Mouse (Mus musculus) 416B (cell line): ENCODE results near the gene Wdr5b.
"Not testable (repeated sequence)": the region's sequence is repeated elsewhere in the genome, so short reads cannot be mapped to it uniquely, and the experiment has no call there.

Experiments
- DNase-seq: peaks from one replicate; pipeline ENCODE4 v3.0.0; 2011; ENCODE audit warnings: low read depth

Wdr5b gene

GRCm38 (mm10) chr16:36040640-36041624 is at the start of gene Wdr5b:
Wdr5b (plus strand) TSS chr16:36041190.
- peak; percentile 99 for DNase-seq

GRCm38 (mm10) chr16:35992391-35992790 is 48.6 kb upstream of the Wdr5b start:
- DNase-seq, result peak; percentile 70

- no peak for DNase-seq
These were observed 47.7 kb upstream of the Wdr5b start for GRCm38 (mm10) chr16:35993316-35993715.

- DNase-seq, result peak; percentile 76
These were observed 42.1 kb upstream of the Wdr5b start for GRCm38 (mm10) chr16:35998852-35999251.

- DNase-seq, result no peak
These were observed 32.6 kb upstream of the Wdr5b start for GRCm38 (mm10) chr16:36008396-36008795.

- DNase-seq, result no peak
These were observed 24.7 kb upstream of the Wdr5b start for GRCm38 (mm10) chr16:36016335-36016734.

GRCm38 (mm10) chr16:36028120-36028519 is 12.9 kb upstream of the Wdr5b start:
- DNase-seq, result not testable (repeated sequence)

GRCm38 (mm10) chr16:36041625-36042020 is 633 bp downstream of the Wdr5b start:
- DNase-seq, result no peak

- no peak for DNase-seq
These were observed 2.1 kb downstream of the Wdr5b start for GRCm38 (mm10) chr16:36043073-36043472.

- DNase-seq, result no peak
These were observed 3.0 kb downstream of the Wdr5b start for GRCm38 (mm10) chr16:36043964-36044363.

- no peak for DNase-seq
These were observed 6.5 kb downstream of the Wdr5b start for GRCm38 (mm10) chr16:36047538-36047937.

- DNase-seq, result no peak
These were observed 10.5 kb downstream of the Wdr5b start for GRCm38 (mm10) chr16:36051491-36051890.

- no peak for DNase-seq
These were observed 12.7 kb downstream of the Wdr5b start for GRCm38 (mm10) chr16:36053524-36054275.

- DNase-seq, result no peak
These were observed 13.9 kb downstream of the Wdr5b start for GRCm38 (mm10) chr16:36054920-36055319.

GRCm38 (mm10) chr16:36056416-36056815 is 15.4 kb downstream of the Wdr5b start:
- DNase-seq, result no peak

- no peak for DNase-seq
These were observed 17.0 kb downstream of the Wdr5b start for GRCm38 (mm10) chr16:36057933-36058475.

GRCm38 (mm10) chr16:36062534-36062933 is 21.5 kb downstream of the Wdr5b start:
- not testable (repeated sequence) for DNase-seq

GRCm38 (mm10) chr16:36063315-36063714 is 22.3 kb downstream of the Wdr5b start:
- no peak for DNase-seq

GRCm38 (mm10) chr16:36064904-36065303 is 23.9 kb downstream of the Wdr5b start:
- no peak for DNase-seq

GRCm38 (mm10) chr16:36067694-36068093 is 26.7 kb downstream of the Wdr5b start:
- DNase-seq, result peak; percentile 39

- DNase-seq, result peak; percentile 38
These were observed 27.4 kb downstream of the Wdr5b start for GRCm38 (mm10) chr16:36068356-36068755.

- DNase-seq, result peak; percentile 46
These were observed 29.0 kb downstream of the Wdr5b start for GRCm38 (mm10) chr16:36069819-36070575.
